Mouse (Mus musculus) olfactory bulb, adult 2 months (tissue): Measurements from ENCODE around the gene Ppfibp2. TPM values are rescaled to one million over a fixed set of nuclear protein-coding genes. Genes with fewer than 3 reads are reported as not detected.

Experiments used
- H3K27ac ChIP-seq: fragments of 200-500 bp; 2 replicates; pipeline ENCODE4 v1.5.1; 2012; ENCODE audit warnings: low read depth, low read length; ENCODE audit not compliant: insufficient read depth
- H3K4me1 ChIP-seq: fragments of 200-500 bp; 2 replicates; pipeline ENCODE4 v1.6.1; 2012; ENCODE audit warnings: low read length; ENCODE audit not compliant: control insufficient read depth, insufficient read depth
- H3K4me3 ChIP-seq: fragments of 200-500 bp; 2 replicates; pipeline ENCODE4 v1.5.1; 2012; ENCODE audit warnings: mild to moderate bottlenecking, low read depth, low read length, moderate library complexity; ENCODE audit not compliant: insufficient read depth
- CTCF ChIP-seq: fragments of 200-500 bp; IDR thresholded peaks from 2 replicates; pipeline ENCODE4 v1.5.1; 2012; ENCODE audit warnings: low read depth, mild to moderate bottlenecking, low read length, moderate library complexity; ENCODE audit not compliant: insufficient read depth
- POLR2A ChIP-seq: fragments of 200-500 bp; IDR thresholded peaks from 2 replicates; pipeline ENCODE4 v1.6.1; 2012; ENCODE audit warnings: mild to moderate bottlenecking, low read depth, low read length, moderate library complexity; ENCODE audit not compliant: insufficient read depth
- WGBS: fragments of 180-500 bp; shearing (Covaris S2); methylation state at CpG from one replicate; pipeline ENCODE4 v1.1.7; 2018; 5-methylcytosine and 5-hydroxymethylcytosine counted together
- polyA plus RNA-seq: library from polyadenylated mRNA; stranded (reverse); fragments of >200 nt; gene quantifications from 2 replicates; pipeline ENCODE4 v1.2.4, GENCODE M21; 2012; ENCODE audit warnings: low replicate concordance; ENCODE audit not compliant: missing spikeins, insufficient read depth, insufficient read length

Gene Ppfibp2
- polyA plus RNA-seq, 1 experiment = not detected

DNA sequence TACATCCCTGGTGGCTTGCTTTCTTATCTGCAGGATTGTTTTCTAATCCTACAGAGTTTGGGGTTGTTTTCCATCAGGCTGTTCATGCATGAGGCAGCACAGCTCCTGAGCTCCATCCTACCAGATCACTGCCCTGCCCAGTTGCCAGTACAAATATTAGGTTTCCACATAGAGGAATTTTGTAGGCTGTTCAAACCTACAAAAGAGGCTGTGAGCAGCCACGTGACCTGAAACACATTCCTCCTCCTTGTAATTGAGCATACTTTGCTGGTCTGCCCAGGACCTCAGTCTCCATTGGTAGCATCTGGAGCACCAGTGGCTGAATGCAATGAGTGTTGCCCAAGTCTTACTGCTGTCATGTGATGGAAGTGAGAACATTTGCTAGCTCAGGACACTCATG lies 104.9 kb downstream of the Ppfibp2 start:
- Histone ChIP-seq H3K4me1 (no peaks in the 10 kb centered on the region), H3K4me3 (no peak overlapping the region), H3K27ac (no peak overlapping the region)
- WGBS = 69% methylated on average over 1 of the region's 1 CpGs
- TF ChIP-seq POLR2A (no peak), CTCF (no peak)

DNA sequence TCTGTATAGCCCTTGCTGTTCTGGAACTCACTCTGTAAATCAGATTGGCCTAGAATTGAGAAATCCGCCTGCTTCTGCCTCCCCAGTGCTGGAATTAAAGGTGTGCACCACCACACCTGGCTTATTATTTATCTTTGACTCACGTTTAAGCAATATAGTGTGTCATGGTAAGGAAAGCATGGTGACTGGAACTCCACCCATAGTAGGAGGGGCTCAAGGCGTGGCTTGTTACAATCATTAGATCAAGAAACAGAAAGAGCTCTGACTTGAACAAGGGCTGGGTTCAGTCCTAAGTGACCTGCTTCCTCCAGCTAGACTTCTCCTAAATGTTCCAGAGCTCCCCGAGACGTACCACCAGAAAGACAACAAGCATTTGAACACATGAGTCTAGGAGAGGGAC lies 105.6 kb downstream of the Ppfibp2 start:
- Histone ChIP-seq H3K27ac (no peak overlapping the region), H3K4me1 (no peaks in the 10 kb centered on the region), H3K4me3 (no peak overlapping the region)
- TF ChIP-seq POLR2A (no peak), CTCF (no peak)
- 82% methylated on average over 5 of the region's 5 CpGs for WGBS

DNA sequence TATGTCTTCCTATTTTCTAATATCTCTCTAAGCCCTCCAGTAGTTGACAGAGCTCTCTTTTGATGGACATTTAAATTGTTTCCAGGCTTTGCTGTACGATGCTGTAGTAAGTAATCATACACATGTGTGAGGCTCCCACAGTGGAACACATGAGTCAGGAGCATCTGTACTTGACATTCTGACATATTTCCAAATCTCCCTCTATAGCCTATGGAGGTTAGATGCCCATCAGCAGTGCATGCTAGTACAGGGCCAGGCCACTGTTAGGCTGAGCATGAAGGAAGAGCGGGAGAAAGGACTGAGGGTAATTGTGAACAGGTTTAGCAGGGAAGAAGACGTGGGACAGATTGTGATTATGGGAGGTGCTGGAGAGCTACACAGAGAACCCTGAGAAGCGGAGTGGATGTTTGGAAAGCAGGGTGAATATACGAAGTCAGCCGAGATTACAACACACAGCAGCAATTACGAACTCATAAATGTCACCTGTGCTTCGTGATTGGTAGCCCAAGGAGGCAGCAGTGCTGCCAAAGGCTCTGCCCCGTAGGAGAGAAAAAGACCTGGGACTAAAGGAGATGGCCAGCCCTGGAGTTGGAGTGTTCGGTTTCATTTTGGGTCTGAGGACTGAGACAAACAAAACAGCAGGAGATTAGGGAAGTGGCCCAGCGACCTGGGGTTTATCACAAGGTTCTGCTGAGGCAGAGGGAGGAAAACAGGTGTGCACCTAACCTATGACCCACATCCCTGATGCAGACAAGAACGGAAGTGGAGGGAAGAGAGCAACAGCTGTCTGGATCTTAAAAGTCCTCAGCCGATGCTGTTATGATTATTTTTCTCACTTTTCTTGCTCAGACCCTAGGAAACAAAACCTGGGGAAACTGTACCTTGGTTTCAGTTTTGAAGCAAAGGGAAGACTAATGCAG lies 107.7 kb downstream of the Ppfibp2 start:
- WGBS = 78% methylated on average over 13 of the region's 13 CpGs
- H3K27ac ChIP-seq = no peak overlapping the region
- H3K4me1 ChIP-seq = no peaks in the 10 kb centered on the region
- TF ChIP-seq CTCF (no peak), POLR2A (no peak)
- H3K4me3 ChIP-seq = no peak overlapping the region

DNA sequence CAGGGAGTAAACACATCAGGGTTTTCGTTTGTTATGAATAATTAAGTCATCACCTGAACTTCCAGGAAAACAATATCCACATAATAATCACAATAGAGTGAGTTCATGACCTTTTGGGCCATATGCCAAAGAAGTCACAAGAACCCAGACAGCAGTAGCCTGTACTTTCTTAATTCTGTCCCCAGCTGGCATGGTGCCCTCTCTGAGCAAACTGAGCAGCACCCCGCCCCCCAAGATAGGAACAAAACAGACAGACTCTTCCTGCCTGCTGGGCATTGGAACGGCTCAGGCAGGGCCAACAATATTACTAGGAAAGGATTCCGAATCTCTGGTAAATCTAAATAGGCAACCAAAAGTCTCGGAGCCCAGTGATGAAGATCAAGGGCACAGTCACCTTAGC lies 110.9 kb downstream of the Ppfibp2 start:
- H3K27ac ChIP-seq = no peak overlapping the region
- TF ChIP-seq CTCF (no peak), POLR2A (no peak)
- H3K4me3 ChIP-seq = no peak overlapping the region
- peaks cover 4% of the 10 kb centered on the region for H3K4me1 ChIP-seq
- WGBS = 67% methylated on average over 5 of the region's 5 CpGs

DNA sequence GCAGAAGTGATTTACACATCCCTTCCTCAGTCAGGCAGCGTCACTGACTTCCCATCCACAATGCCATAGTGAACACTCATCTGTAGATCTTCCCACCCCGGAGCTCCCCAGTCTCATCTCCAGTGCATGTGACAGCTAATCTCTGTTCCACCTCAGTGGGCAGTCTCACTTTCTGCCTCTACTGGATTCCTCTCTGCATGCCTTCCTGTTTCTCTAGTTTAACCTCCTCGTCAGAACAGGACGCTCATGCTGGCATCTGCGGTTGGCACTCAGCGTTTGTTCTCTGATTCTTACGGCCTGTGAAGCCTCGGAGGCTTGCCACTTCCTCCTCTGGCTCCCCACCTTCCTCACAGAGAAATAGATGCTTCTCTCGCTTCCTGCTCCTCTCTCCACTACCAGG lies 112.6 kb downstream of the Ppfibp2 start:
- Histone ChIP-seq H3K4me1 (peaks cover 4% of the 10 kb centered on the region), H3K27ac (no peak overlapping the region), H3K4me3 (no peak overlapping the region)
- TF ChIP-seq POLR2A (no peak), CTCF (no peak)
- 80% methylated on average over 9 of the region's 9 CpGs for WGBS

DNA sequence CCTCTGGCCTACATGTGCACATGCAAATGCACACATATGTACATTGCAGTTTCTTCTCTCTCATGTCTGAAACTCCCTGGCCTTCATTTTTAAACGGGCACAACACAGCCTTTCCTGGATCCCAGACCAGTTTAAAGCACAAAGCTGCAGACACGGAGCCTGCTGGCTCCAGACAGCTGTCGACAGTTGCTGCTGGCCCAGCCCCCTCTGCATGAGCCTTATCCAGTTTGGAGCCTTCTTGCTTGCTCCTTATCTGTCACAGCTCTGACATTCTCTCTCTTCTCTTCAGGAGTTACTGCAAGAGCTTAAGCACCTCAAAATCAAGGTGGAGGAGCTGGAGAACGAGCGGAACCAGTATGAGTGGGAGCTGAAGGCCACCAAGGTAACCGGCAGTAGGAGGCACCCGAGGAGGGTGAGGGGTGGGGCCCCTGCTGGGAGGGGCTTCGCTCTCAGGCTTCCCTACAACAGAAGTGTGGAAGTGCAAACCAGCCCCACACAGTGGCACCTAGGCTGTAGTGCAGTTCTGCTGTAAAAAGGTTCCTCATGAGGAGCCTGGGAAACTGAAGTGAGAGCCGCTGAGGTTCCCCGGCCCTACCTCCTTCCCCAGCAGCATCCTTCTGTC lies 113.6 kb downstream of the Ppfibp2 start:
- H3K4me1 ChIP-seq = peaks cover 4% of the 10 kb centered on the region
- no peak for TF ChIP-seq CTCF
- no peak for TF ChIP-seq POLR2A
- 13% methylated on average over 10 of the region's 10 CpGs for WGBS
- no peak overlapping the region for H3K27ac ChIP-seq
- peak overlapping the region; percentile 15; the same call in 1 of the 2 replicates for H3K4me3 ChIP-seq

DNA sequence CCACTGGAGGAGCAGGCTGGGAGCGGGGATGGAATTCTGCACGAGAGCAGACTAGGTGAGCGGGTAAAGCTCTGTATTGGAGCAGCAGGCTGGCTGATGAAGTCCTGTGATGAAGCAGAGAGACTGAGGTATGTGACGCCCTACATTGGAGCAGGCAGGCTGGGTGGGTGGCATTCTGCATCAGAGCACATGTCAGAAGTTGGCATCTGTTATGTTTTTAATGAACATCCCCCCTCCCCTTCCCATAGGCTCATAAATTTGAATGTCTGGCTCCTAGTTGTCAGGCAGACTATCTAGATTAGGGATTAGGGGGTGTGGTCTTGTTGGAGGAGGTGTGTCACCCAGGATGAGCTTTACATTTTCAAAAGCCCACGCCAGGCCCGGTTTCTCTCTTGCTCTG lies 117.7 kb downstream of the Ppfibp2 start:
- WGBS = 82% methylated on average over 6 of the region's 6 CpGs
- TF ChIP-seq POLR2A (no peak), CTCF (no peak)
- Histone ChIP-seq H3K4me3 (no peak overlapping the region), H3K4me1 (peaks cover 4% of the 10 kb centered on the region), H3K27ac (no peak overlapping the region)

DNA sequence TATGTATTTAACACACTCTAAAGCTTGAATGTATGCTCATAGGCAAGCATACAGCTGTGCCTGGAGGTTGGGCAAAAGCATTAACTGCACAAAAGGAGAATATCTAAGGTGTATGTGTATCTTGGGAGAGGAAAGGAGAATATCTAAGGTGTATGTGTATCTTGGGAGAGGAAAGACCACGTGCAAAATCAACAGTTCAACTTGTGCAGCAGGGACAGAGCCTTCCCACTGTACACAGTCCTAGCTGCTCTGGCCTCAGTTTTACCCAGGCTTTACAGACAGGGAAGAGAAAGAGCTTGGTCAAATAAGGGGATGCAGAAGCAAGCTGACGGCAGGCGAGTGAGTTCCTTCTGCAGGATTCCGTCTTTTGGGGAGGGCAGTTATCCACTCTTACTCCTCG lies 119.1 kb downstream of the Ppfibp2 start:
- Histone ChIP-seq H3K27ac (no peak overlapping the region), H3K4me3 (no peak overlapping the region), H3K4me1 (no peaks in the 10 kb centered on the region)
- no peak for TF ChIP-seq POLR2A
- no peak for TF ChIP-seq CTCF
- WGBS = 90% methylated on average over 5 of the region's 5 CpGs

DNA sequence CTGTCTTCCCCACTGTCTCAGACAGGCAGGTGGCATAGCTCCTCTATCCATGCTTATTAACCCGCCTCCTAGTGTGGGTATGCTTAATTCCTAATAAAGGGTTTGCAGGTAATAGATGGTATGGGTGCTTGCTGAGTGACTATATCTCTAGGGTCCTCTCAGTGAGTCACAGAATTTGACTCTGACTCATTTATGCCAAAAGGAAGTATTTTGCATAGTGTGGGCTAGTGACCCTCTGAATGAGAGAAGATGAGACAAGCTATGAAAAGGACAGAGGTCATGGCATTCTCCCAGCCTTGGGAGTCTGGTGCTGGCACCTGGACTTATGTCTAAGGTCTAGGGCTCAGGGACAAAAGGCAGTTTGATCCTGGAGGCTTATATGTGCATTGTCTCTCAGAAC lies 125.8 kb downstream of the Ppfibp2 start:
- no peak overlapping the region for H3K4me3 ChIP-seq
- H3K27ac ChIP-seq = no peak overlapping the region
- H3K4me1 ChIP-seq = no peaks in the 10 kb centered on the region
- WGBS = 87% methylated on average over 1 of the region's 1 CpGs
- no peak for TF ChIP-seq POLR2A
- TF ChIP-seq CTCF = no peak
